Mouse (Mus musculus): Measurements from ENCODE around the gene Cdkn2c. TPM values are rescaled to one million over a fixed set of nuclear protein-coding genes. Genes with fewer than 3 reads are reported as not detected.
"Not testable (repeated sequence)": the region's sequence is repeated elsewhere in the genome, so short reads cannot be mapped to it uniquely, and the experiment has no call there.

Gene Cdkn2c
- polyA plus RNA-seq (2015; fragmentation: Nextera tagmentation; extraction: Ambion mirVana) = 14.9 and 15.3 TPM in 2 replicates

DNA sequence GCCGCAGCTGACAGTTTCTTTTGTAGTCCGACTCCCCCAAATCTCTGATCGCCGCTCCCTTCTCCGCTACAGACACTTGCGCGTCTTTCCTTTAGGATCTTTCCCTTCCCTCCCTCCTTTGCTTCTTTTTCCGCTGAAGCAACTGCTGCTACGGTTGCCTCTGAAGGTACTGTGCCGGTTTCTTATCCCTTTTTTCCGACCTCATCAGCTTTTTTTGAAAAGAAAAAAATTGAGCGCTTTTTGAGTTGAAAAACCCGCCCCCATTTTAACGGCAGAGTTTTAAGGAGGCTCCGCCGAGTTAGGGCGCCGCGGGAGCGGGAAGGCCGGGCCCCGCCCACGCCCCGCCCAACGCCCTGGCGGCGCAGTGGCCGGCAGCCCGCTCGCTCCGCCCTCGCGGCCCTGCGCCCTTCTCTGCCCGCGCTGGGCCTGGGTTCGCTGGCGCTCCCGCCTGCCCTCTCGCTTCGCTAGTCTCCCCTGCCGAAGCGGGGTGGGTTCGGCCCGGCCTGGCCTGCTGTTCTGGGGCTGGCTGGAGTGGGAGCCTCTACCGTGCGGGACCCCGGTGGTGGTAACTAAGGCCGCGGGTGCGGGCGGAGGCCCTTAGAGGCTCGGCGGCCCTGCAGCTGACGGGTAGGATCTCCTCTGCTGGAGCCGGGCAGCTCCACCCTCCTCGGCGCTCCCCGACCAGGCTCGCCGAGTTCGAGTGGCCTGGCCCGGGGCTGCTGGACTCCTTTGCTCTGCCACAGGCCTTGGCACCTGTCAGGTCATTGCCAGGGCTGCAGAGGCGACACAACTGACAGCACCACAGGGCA is at the start of gene Cdkn2c:
Gene Cdkn2c (minus strand): TSS at position 729 of the 809 bp plus-strand sequence.
- ATAC-seq (ENCODE audit: insufficient read depth) = peak; percentile 95
- Histone ChIP-seq H3K27me3 (peaks cover 15% of the 10 kb centered on the region), H3K4me3 (replicated peaks) (peak within 1 kb of the TSS; percentile 98), H3K4me1 (replicated peaks) (peaks cover 16% of the 10 kb centered on the region), H3K9me3 (replicated peaks) (no peaks in the 10 kb centered on the region), H3K27ac (replicated peaks) (peak within 1 kb of the TSS; percentile 98), H3K9ac (peak within 1 kb of the TSS; percentile 98), H3K4me2 (peak within 1 kb of the TSS; percentile 92), H3K36me3 (replicated peaks) (no peaks in the 10 kb centered on the region)
- WGBS (ENCODE audit: insufficient replicate concordance) = under 1% methylated on average over 64 of the region's 64 CpGs

DNA sequence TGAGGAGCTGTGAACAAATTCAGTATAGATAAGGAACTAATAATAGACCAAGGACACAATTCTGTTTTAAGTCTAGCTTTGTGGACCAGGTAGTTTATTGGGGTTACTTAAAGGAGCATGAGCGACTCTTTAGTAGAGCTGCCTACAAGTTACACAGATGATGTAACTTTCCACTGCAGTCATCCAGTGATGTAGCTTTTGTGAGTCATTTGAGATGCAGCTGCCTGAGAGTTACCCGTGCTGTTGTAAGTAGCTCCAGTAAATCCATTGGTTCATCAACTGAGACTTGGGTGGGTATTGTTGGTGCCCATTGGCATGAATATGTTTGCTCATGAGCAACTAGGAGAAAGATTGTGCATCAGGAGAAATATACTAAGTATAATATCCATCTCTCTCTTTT is 38.4 kb upstream of the Cdkn2c start:
- no peaks in the 10 kb centered on the region for H3K27me3 ChIP-seq
- H3K4me2 ChIP-seq = no peak overlapping the region
- no peak overlapping the region for H3K27ac ChIP-seq (replicated peaks)
- no peaks in the 10 kb centered on the region for H3K9me3 ChIP-seq (replicated peaks)
- ATAC-seq (ENCODE audit: insufficient read depth) = no peak
- no peaks in the 10 kb centered on the region for H3K36me3 ChIP-seq (replicated peaks)
- H3K4me3 ChIP-seq (replicated peaks) = no peak overlapping the region
- 80% methylated on average over 2 of the region's 2 CpGs for WGBS (ENCODE audit: insufficient replicate concordance)
- H3K4me1 ChIP-seq (replicated peaks) = peaks cover 14% of the 10 kb centered on the region
- no peak overlapping the region for H3K9ac ChIP-seq

DNA sequence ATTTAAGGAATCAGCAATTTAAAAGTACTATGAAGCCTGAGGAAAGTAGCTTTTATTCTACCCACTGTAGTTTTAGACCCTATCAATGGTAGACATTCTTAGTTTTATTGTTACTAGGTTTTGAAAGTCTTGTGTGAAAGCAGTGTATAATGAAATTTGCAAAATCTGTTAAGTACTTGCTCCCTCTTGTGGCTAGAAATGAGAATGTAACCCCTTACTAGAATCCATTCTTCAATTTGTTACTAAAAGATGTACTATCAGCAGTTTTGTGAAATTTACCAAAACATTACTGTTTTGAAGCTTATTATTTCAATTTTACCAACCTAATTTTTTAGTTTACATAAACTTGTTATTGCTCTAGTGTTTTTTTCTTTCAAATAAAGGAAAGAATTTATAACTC is 36.6 kb upstream of the Cdkn2c start:
- no peak overlapping the region for H3K4me2 ChIP-seq
- H3K4me1 ChIP-seq (replicated peaks) = peaks cover 14% of the 10 kb centered on the region
- ATAC-seq (ENCODE audit: insufficient read depth) = no peak
- no peak overlapping the region for H3K4me3 ChIP-seq (replicated peaks)
- H3K9ac ChIP-seq = no peak overlapping the region
- H3K27ac ChIP-seq (replicated peaks) = no peak overlapping the region
- H3K27me3 ChIP-seq = no peaks in the 10 kb centered on the region
- H3K36me3 ChIP-seq (replicated peaks) = no peaks in the 10 kb centered on the region
- no peaks in the 10 kb centered on the region for H3K9me3 ChIP-seq (replicated peaks)

DNA sequence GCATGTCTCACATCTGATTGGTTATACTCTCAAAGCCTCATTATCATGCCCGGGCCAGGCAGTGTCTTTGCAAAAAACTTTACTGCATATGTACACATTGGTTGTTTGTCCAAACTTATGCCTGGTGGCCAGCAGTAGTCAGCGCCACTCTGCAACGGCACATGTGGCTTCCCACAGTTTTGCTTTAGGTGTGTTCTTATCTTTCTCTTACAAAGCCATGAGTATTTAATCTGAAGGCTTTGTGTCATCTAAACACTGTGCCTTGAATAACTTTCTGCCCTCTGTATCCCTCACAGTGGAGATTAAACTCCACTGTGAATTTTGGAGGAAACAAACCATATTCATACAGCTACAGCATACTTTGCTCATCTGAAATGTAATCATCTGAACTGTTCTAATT is 33.7 kb upstream of the Cdkn2c start:
- H3K4me2 ChIP-seq; H3K27ac ChIP-seq (replicated peaks); H3K9me3 ChIP-seq (replicated peaks); H3K4me1 ChIP-seq (replicated peaks); H3K4me3 ChIP-seq (replicated peaks); H3K36me3 ChIP-seq (replicated peaks); H3K9ac ChIP-seq; H3K27me3 ChIP-seq: not testable (repeated sequence)
- WGBS (ENCODE audit: insufficient replicate concordance) = 33% methylated on average over 3 of the region's 3 CpGs
- ATAC-seq (ENCODE audit: insufficient read depth) = peak; percentile 42; the same call in 1 of the 2 replicates

DNA sequence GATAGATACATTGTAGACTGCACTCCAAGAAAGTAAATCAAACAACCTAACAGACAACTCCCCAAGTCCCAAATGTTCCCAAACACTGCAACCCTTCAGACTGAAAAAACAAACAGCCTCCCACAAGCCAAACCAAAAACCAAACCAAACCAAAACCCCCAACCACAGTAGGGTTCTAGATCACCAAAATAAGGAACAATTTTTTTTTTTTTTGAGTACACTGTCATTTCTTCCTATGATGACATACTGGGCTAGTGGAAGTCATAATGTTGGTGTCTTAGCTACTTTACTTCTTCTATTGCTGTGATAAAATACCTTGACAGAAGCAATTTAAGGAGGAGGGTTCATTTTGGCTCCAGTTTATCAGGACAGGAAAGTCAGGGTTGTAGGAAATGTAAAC is 25.7 kb upstream of the Cdkn2c start:
- no peak overlapping the region for H3K27ac ChIP-seq (replicated peaks)
- no peak for ATAC-seq (ENCODE audit: insufficient read depth)
- H3K36me3 ChIP-seq (replicated peaks) = peaks cover 9% of the 10 kb centered on the region
- no peak overlapping the region for H3K4me3 ChIP-seq (replicated peaks)
- H3K27me3 ChIP-seq = no peaks in the 10 kb centered on the region
- no peaks in the 10 kb centered on the region; the same call in 1 of the 2 replicates for H3K4me1 ChIP-seq (replicated peaks)
- H3K9me3 ChIP-seq (replicated peaks) = peaks cover 10% of the 10 kb centered on the region; the same call in 1 of the 2 replicates
- no peak overlapping the region for H3K4me2 ChIP-seq
- no peak overlapping the region for H3K9ac ChIP-seq

DNA sequence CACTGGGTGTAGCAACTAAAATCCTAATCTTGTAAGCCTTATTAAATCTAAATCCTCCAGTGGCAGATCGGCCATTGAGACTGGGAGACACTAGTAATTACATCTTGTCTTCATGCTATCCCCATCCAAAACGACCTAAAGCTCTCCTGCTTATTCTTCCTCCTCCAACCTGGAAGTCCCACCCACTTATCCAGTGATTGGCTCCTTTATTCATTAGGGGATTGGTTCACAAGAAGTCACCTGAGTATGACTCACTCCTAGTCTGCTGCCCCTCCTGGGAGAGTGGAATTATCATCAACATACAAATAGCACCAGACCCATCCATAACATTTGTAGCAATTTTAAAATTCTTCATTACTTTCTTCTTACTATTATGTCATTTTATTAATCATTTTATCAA is 16.6 kb upstream of the Cdkn2c start:
- 66% methylated on average over 2 of the region's 2 CpGs for WGBS (ENCODE audit: insufficient replicate concordance)
- ATAC-seq (ENCODE audit: insufficient read depth) = no peak
- H3K4me3 ChIP-seq (replicated peaks) = no peak overlapping the region

DNA sequence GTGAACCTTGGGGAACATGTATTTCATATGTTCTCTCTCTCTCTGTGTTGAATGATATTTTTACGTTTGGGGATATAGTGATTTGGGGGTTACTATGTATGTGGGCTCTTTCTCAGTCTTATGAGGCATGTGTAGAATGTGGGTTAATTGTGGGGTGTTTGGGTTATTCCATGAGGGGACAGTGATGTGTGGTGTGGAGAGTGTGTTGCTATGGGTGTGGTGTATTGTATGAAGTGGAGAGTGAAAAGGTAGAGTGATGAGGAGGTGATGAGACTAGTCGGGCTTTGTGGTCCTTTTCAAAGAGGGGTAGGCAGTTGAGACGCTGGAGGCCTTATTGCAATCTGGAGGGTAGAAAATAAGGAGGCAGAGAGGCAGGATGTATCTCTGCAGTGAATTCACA is 10.2 kb upstream of the Cdkn2c start:
- 2% methylated on average over 3 of the region's 3 CpGs for WGBS (ENCODE audit: insufficient replicate concordance)
- no peak for ATAC-seq (ENCODE audit: insufficient read depth)
- peak overlapping the region; percentile 92 for H3K4me3 ChIP-seq (replicated peaks)

More for the DNA sequence above, 16.6 kb upstream of the Cdkn2c start:
- Histone ChIP-seq H3K36me3 (replicated peaks) (peaks cover 9% of the 10 kb centered on the region), H3K4me2 (no peak overlapping the region), H3K9ac (no peak overlapping the region), H3K4me1 (replicated peaks) (peaks cover 16% of the 10 kb centered on the region), H3K27me3 (no peaks in the 10 kb centered on the region), H3K9me3 (replicated peaks) (no peaks in the 10 kb centered on the region), H3K27ac (replicated peaks) (no peak overlapping the region)

DNA sequence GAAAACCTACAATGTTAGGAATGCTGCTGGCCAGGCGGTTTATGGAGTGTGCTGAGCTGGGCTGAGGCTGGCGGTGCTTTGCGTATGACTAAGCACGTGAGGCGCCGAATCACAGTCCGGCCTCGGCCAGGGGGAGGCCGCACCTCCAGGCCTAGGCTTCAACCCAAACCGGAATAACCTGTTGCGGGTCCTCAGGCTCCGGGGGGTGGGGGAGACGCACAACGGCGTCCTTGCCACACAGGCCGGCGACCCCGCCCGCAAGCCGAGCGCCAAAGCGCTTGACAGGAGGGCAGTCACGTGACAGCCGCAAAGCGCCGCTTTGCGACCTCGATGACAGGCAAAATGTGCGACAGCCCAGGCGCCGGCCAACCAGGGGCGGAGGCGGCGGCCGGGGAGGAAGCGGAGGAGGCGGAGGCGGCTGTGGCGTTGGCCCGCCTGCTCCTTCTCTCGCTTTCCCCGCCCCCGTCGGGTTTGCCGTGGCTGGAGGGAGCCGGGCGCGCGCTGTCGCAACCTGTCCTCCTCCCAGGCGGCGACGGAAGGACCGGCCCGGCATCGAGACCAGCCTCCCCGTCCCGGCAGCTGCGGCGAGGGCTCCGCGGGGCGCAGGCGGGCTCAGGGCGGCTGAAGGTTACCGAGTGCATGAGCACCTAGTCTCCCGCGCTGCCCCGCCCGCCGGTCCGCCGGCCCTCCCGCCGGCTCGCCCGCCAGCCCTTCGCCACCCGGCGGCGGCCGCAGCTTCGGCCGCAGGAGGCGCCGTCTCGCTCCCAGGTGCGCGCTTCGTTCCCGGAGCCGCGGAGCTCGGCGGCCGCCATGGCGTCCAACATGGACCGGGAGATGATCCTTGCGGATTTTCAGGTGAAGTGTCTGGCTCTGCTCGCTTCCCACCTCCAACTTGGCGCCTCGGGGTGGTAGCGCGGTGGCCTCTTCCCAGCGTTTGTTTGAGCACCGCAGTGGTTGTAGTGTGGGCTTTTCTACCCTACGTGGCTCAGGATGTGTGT is 9.5 kb upstream of the Cdkn2c start, which contains the start of gene Faf1:
Gene Faf1 (plus strand): TSS at position 371 of the 998 bp plus-strand sequence.
- WGBS (ENCODE audit: insufficient replicate concordance) = under 1% methylated on average over 107 of the region's 107 CpGs
- no peaks in the 10 kb centered on the region for H3K36me3 ChIP-seq (replicated peaks)

More for the DNA sequence above, 10.2 kb upstream of the Cdkn2c start:
- no peaks in the 10 kb centered on the region for H3K36me3 ChIP-seq (replicated peaks)
- peaks cover 32% of the 10 kb centered on the region for H3K4me1 ChIP-seq (replicated peaks)
- peak overlapping the region; percentile 74 for H3K4me2 ChIP-seq
- peak overlapping the region; percentile 91 for H3K9ac ChIP-seq
- H3K9me3 ChIP-seq (replicated peaks) = no peaks in the 10 kb centered on the region
- H3K27ac ChIP-seq (replicated peaks) = peak overlapping the region; percentile 98
- no peaks in the 10 kb centered on the region for H3K27me3 ChIP-seq

DNA sequence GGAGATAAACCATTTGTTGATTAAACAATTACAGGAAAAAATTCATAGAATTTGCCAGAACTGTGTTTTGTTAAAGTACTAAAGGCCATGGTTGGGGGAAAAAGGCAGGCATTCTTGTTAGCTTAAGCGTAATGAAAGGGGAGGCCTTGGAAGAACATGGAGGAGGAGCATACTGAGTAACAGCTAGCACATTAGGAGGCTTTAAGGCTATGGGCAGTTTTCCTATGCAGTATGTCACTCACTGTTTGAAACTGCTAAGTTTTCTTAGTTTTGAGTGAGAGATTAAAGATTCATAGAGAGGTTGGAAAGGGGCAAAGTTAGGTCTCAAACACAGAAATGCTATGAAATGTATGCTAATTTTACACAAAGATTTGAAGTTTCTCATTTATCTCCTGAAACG is 7.1 kb upstream of the Cdkn2c start:
- no peaks in the 10 kb centered on the region for H3K27me3 ChIP-seq
- H3K4me1 ChIP-seq (replicated peaks) = peaks cover 29% of the 10 kb centered on the region
- no peaks in the 10 kb centered on the region for H3K9me3 ChIP-seq (replicated peaks)
- no peak for ATAC-seq (ENCODE audit: insufficient read depth)
- no peaks in the 10 kb centered on the region for H3K36me3 ChIP-seq (replicated peaks)
- H3K27ac ChIP-seq (replicated peaks) = no peak overlapping the region
- no peak overlapping the region for H3K9ac ChIP-seq
- no peak overlapping the region for H3K4me2 ChIP-seq
- no peak overlapping the region for H3K4me3 ChIP-seq (replicated peaks)
- WGBS (ENCODE audit: insufficient replicate concordance) = 76% methylated on average over 2 of the region's 2 CpGs

More for the DNA sequence above, 9.5 kb upstream of the Cdkn2c start, which contains the start of gene Faf1:
- Histone ChIP-seq H3K27me3 (no peaks in the 10 kb centered on the region), H3K4me3 (replicated peaks) (peak within 1 kb of the TSS; percentile 92), H3K4me2 (peak within 1 kb of the TSS; percentile 74), H3K27ac (replicated peaks) (peak within 1 kb of the TSS; percentile 98), H3K9me3 (replicated peaks) (no peaks in the 10 kb centered on the region), H3K9ac (peak within 1 kb of the TSS; percentile 91), H3K4me1 (replicated peaks) (peaks cover 35% of the 10 kb centered on the region)
- ATAC-seq (ENCODE audit: insufficient read depth) = peak; percentile 98

DNA sequence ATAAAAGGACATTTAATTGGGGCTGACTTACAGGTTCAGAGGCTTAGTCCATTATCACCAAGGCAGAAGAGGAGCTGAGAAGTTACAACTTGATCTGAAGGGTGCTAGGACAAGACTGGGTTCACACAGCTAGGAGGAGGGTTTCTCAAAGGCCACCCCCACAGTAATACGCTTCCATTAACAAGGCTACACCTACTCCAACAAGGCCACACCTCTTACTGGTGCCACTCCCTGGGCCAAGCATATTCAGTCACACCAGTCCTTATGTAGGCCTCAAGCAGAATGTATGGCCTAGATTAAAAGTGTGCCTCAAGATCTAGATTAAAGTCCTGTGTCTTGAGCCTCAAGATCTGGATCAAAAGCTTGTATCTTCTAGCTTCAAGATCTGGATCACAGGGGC is 5.0 kb upstream of the Cdkn2c start:
- no peaks in the 10 kb centered on the region for H3K27me3 ChIP-seq
- H3K36me3 ChIP-seq (replicated peaks) = no peaks in the 10 kb centered on the region
- no peak overlapping the region for H3K4me2 ChIP-seq
- no peak overlapping the region for H3K4me3 ChIP-seq (replicated peaks)
- ATAC-seq (ENCODE audit: insufficient read depth) = no peak
- no peak overlapping the region for H3K9ac ChIP-seq
- no peak overlapping the region for H3K27ac ChIP-seq (replicated peaks)
- H3K4me1 ChIP-seq (replicated peaks) = peaks cover 22% of the 10 kb centered on the region
- WGBS (ENCODE audit: insufficient replicate concordance) = 36% methylated on average over 1 of the region's 1 CpGs
- H3K9me3 ChIP-seq (replicated peaks) = no peaks in the 10 kb centered on the region

DNA sequence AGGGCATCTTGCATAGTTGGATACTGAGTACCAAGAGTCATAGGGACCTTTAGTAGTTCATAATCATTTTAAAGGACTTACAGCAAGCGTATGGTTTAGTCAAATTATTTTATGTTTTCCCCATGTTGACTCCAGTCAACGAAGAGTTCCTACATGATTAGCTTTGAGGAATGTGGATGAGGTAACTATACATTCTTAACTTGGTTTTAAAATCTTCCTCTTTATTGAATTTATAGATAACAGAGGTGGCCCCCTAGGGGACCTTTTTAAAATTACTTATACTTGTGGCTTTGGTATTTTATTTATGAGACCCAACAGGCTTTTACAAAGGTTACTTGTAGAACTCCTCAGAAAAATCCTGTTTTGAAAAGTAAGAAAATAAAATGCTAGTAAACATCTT is 3.2 kb upstream of the Cdkn2c start:
- ATAC-seq (ENCODE audit: insufficient read depth) = no peak
- no peaks in the 10 kb centered on the region for H3K9me3 ChIP-seq (replicated peaks)

More for the DNA sequence above, 3.2 kb upstream of the Cdkn2c start:
- Histone ChIP-seq H3K4me3 (replicated peaks) (no peak overlapping the region), H3K9ac (no peak overlapping the region), H3K27ac (replicated peaks) (no peak overlapping the region), H3K4me1 (replicated peaks) (peaks cover 18% of the 10 kb centered on the region), H3K4me2 (no peak overlapping the region), H3K36me3 (replicated peaks) (no peaks in the 10 kb centered on the region), H3K27me3 (no peaks in the 10 kb centered on the region)
- WGBS (ENCODE audit: insufficient replicate concordance) = 61% methylated on average over 2 of the region's 2 CpGs
